Mouse (Mus musculus): ENCODE results near the gene Nsun7. TPM values are rescaled to one million over a fixed set of nuclear protein-coding genes. Genes with fewer than 3 reads are reported as not detected.

Gene Nsun7
- polyA plus RNA-seq, 1 experiment from 2014 or later, result 0.24 TPM

- Histone ChIP-seq H3K9me3 (replicated peaks; ENCODE audit: control insufficient read depth, low read length) (no peaks in the 10 kb centered on the region), H3K4me3 (ENCODE audit: low read length) (peak overlapping the region; percentile 60), H3K9ac (ENCODE audit: low read length) (peak overlapping the region; percentile 73), H3K36me3 (ENCODE audit: control insufficient read depth, insufficient read depth) (no peaks in the 10 kb centered on the region), H3K4me1 (ENCODE audit: control insufficient read depth, insufficient read depth, low read length) (peaks cover 11% of the 10 kb centered on the region), H3K4me2 (ENCODE audit: low read depth, low read length) (peak overlapping the region; percentile 82), H3K27me3 (ENCODE audit: control insufficient read depth, insufficient read depth, low read length) (no peaks in the 10 kb centered on the region), H3K27ac (ENCODE audit: low read length) (peak overlapping the region; percentile 79)
- peak; percentile 80 for ATAC-seq (replicated peaks; ENCODE audit: extremely low read depth, insufficient read depth, low FRiP score)
- 7% methylated on average over 38 of the region's 38 CpGs for WGBS
Observed at GRCm38 (mm10) chr5:66337025-66337968, 77.6 kb downstream of the Nsun7 start.

- peak; percentile 92 for ATAC-seq (replicated peaks; ENCODE audit: extremely low read depth, insufficient read depth, low FRiP score)
- peak overlapping the region; percentile 82 for H3K4me2 ChIP-seq (ENCODE audit: low read depth, low read length)
- WGBS, result 14% methylated on average over 6 of the region's 6 CpGs
- H3K27me3 ChIP-seq (ENCODE audit: control insufficient read depth, insufficient read depth, low read length), result no peaks in the 10 kb centered on the region
- peaks cover 11% of the 10 kb centered on the region for H3K4me1 ChIP-seq (ENCODE audit: control insufficient read depth, insufficient read depth, low read length)
- peak overlapping the region; percentile 60 for H3K4me3 ChIP-seq (ENCODE audit: low read length)
- no peaks in the 10 kb centered on the region for H3K9me3 ChIP-seq (replicated peaks; ENCODE audit: control insufficient read depth, low read length)
- H3K9ac ChIP-seq (ENCODE audit: low read length), result peak overlapping the region; percentile 73
- H3K36me3 ChIP-seq (ENCODE audit: control insufficient read depth, insufficient read depth), result no peaks in the 10 kb centered on the region
- peak overlapping the region; percentile 79 for H3K27ac ChIP-seq (ENCODE audit: low read length)
Observed at GRCm38 (mm10) chr5:66337969-66338345, 78.3 kb downstream of the Nsun7 start.

GRCm38 (mm10) chr5:66338583-66338982 is 78.9 kb downstream of the Nsun7 start:
- no peaks in the 10 kb centered on the region for H3K9me3 ChIP-seq (replicated peaks; ENCODE audit: control insufficient read depth, low read length)
- no peak overlapping the region for H3K4me3 ChIP-seq (ENCODE audit: low read length)
- no peaks in the 10 kb centered on the region for H3K36me3 ChIP-seq (ENCODE audit: control insufficient read depth, insufficient read depth)
- H3K9ac ChIP-seq (ENCODE audit: low read length), result peak overlapping the region; percentile 17; the same call in 1 of the 2 replicates
- H3K4me2 ChIP-seq (ENCODE audit: low read depth, low read length), result peak overlapping the region; percentile 82
- 41% methylated on average over 7 of the region's 7 CpGs for WGBS
- ATAC-seq (replicated peaks; ENCODE audit: extremely low read depth, insufficient read depth, low FRiP score), result no peak
- peak overlapping the region; percentile 79; the same call in 1 of the 2 replicates for H3K27ac ChIP-seq (ENCODE audit: low read length)
- peaks cover 11% of the 10 kb centered on the region for H3K4me1 ChIP-seq (ENCODE audit: control insufficient read depth, insufficient read depth, low read length)
- no peaks in the 10 kb centered on the region for H3K27me3 ChIP-seq (ENCODE audit: control insufficient read depth, insufficient read depth, low read length)

- Histone ChIP-seq H3K9me3 (replicated peaks; ENCODE audit: control insufficient read depth, low read length) (no peaks in the 10 kb centered on the region), H3K27me3 (ENCODE audit: control insufficient read depth, insufficient read depth, low read length) (no peaks in the 10 kb centered on the region), H3K36me3 (ENCODE audit: control insufficient read depth, insufficient read depth) (no peaks in the 10 kb centered on the region), H3K4me3 (ENCODE audit: low read length) (no peak overlapping the region), H3K9ac (ENCODE audit: low read length) (no peak overlapping the region), H3K4me1 (ENCODE audit: control insufficient read depth, insufficient read depth, low read length) (peaks cover 15% of the 10 kb centered on the region), H3K4me2 (ENCODE audit: low read depth, low read length) (no peak overlapping the region), H3K27ac (ENCODE audit: low read length) (no peak overlapping the region)
- 79% methylated on average over 17 of the region's 17 CpGs for WGBS
- ATAC-seq (replicated peaks; ENCODE audit: extremely low read depth, insufficient read depth, low FRiP score), result no peak
Observed at GRCm38 (mm10) chr5:66340356-66341102, 80.8 kb downstream of the Nsun7 start.

GRCm38 (mm10) chr5:66341848-66342247 is 82.2 kb downstream of the Nsun7 start:
- H3K36me3 ChIP-seq (ENCODE audit: control insufficient read depth, insufficient read depth), result no peaks in the 10 kb centered on the region
- no peak overlapping the region for H3K4me2 ChIP-seq (ENCODE audit: low read depth, low read length)
- H3K9me3 ChIP-seq (replicated peaks; ENCODE audit: control insufficient read depth, low read length), result no peaks in the 10 kb centered on the region
- no peak overlapping the region for H3K27ac ChIP-seq (ENCODE audit: low read length)
- no peak for ATAC-seq (replicated peaks; ENCODE audit: extremely low read depth, insufficient read depth, low FRiP score)
- no peak overlapping the region for H3K9ac ChIP-seq (ENCODE audit: low read length)
- WGBS, result 39% methylated on average over 10 of the region's 10 CpGs
- H3K4me1 ChIP-seq (ENCODE audit: control insufficient read depth, insufficient read depth, low read length), result peaks cover 15% of the 10 kb centered on the region
- H3K4me3 ChIP-seq (ENCODE audit: low read length), result no peak overlapping the region
- no peaks in the 10 kb centered on the region for H3K27me3 ChIP-seq (ENCODE audit: control insufficient read depth, insufficient read depth, low read length)

- Histone ChIP-seq H3K27ac (ENCODE audit: low read length) (no peak overlapping the region), H3K4me1 (ENCODE audit: control insufficient read depth, insufficient read depth, low read length) (peaks cover 12% of the 10 kb centered on the region), H3K27me3 (ENCODE audit: control insufficient read depth, insufficient read depth, low read length) (no peaks in the 10 kb centered on the region), H3K36me3 (ENCODE audit: control insufficient read depth, insufficient read depth) (no peaks in the 10 kb centered on the region), H3K9ac (ENCODE audit: low read length) (no peak overlapping the region), H3K9me3 (replicated peaks; ENCODE audit: control insufficient read depth, low read length) (no peaks in the 10 kb centered on the region), H3K4me2 (ENCODE audit: low read depth, low read length) (no peak overlapping the region), H3K4me3 (ENCODE audit: low read length) (no peak overlapping the region)
- 75% methylated on average over 9 of the region's 9 CpGs for WGBS
- no peak for ATAC-seq (replicated peaks; ENCODE audit: extremely low read depth, insufficient read depth, low FRiP score)
Observed at GRCm38 (mm10) chr5:66342285-66342684, 82.6 kb downstream of the Nsun7 start.

GRCm38 (mm10) chr5:66344182-66344581 is 84.5 kb downstream of the Nsun7 start:
- no peak for ATAC-seq (replicated peaks; ENCODE audit: extremely low read depth, insufficient read depth, low FRiP score)
- 67% methylated on average over 2 of the region's 2 CpGs for WGBS

GRCm38 (mm10) chr5:66345140-66345539 is 85.4 kb downstream of the Nsun7 start:
- no peak for ATAC-seq (replicated peaks; ENCODE audit: extremely low read depth, insufficient read depth, low FRiP score)
- Histone ChIP-seq H3K9ac (ENCODE audit: low read length) (no peak overlapping the region), H3K4me3 (ENCODE audit: low read length) (no peak overlapping the region), H3K4me2 (ENCODE audit: low read depth, low read length) (no peak overlapping the region), H3K9me3 (replicated peaks; ENCODE audit: control insufficient read depth, low read length) (no peaks in the 10 kb centered on the region), H3K27ac (ENCODE audit: low read length) (no peak overlapping the region), H3K36me3 (ENCODE audit: control insufficient read depth, insufficient read depth) (no peaks in the 10 kb centered on the region), H3K27me3 (ENCODE audit: control insufficient read depth, insufficient read depth, low read length) (no peaks in the 10 kb centered on the region), H3K4me1 (ENCODE audit: control insufficient read depth, insufficient read depth, low read length) (peaks cover 3% of the 10 kb centered on the region; the same call in 1 of the 2 replicates)
- 52% methylated on average over 3 of the region's 3 CpGs for WGBS

More at GRCm38 (mm10) chr5:66344182-66344581, 84.5 kb downstream of the Nsun7 start:
- Histone ChIP-seq H3K27ac (ENCODE audit: low read length) (no peak overlapping the region), H3K9ac (ENCODE audit: low read length) (no peak overlapping the region), H3K36me3 (ENCODE audit: control insufficient read depth, insufficient read depth) (no peaks in the 10 kb centered on the region), H3K27me3 (ENCODE audit: control insufficient read depth, insufficient read depth, low read length) (no peaks in the 10 kb centered on the region), H3K4me2 (ENCODE audit: low read depth, low read length) (no peak overlapping the region), H3K4me3 (ENCODE audit: low read length) (no peak overlapping the region), H3K4me1 (ENCODE audit: control insufficient read depth, insufficient read depth, low read length) (peaks cover 3% of the 10 kb centered on the region; the same call in 1 of the 2 replicates), H3K9me3 (replicated peaks; ENCODE audit: control insufficient read depth, low read length) (no peaks in the 10 kb centered on the region)

GRCm38 (mm10) chr5:66346756-66347155 is 87.1 kb downstream of the Nsun7 start:
- no peak overlapping the region for H3K9ac ChIP-seq (ENCODE audit: low read length)
- H3K4me1 ChIP-seq (ENCODE audit: control insufficient read depth, insufficient read depth, low read length), result peaks cover 3% of the 10 kb centered on the region; the same call in 1 of the 2 replicates
- no peak overlapping the region for H3K4me3 ChIP-seq (ENCODE audit: low read length)
- ATAC-seq (replicated peaks; ENCODE audit: extremely low read depth, insufficient read depth, low FRiP score), result no peak
- 85% methylated on average over 6 of the region's 6 CpGs for WGBS
- no peak overlapping the region for H3K4me2 ChIP-seq (ENCODE audit: low read depth, low read length)
- H3K27me3 ChIP-seq (ENCODE audit: control insufficient read depth, insufficient read depth, low read length), result no peaks in the 10 kb centered on the region
- no peaks in the 10 kb centered on the region for H3K36me3 ChIP-seq (ENCODE audit: control insufficient read depth, insufficient read depth)
- no peaks in the 10 kb centered on the region for H3K9me3 ChIP-seq (replicated peaks; ENCODE audit: control insufficient read depth, low read length)
- no peak overlapping the region for H3K27ac ChIP-seq (ENCODE audit: low read length)

Data from heart, embryonic 16.5 days (tissue).